Mouse (Mus musculus) neutrophil, adult 5-6 weeks (primary cell): Measurements from ENCODE around the gene Tmigd3. TPM values are rescaled to one million over a fixed set of nuclear protein-coding genes. Genes with fewer than 3 reads are reported as not detected.

Experiments
- ATAC-seq: fragments of 151-379, 151-347 bp; 2 replicates; pipeline ENCODE4 v1.8.0; 2017; ENCODE audit warnings: mild to moderate bottlenecking, moderate TSS enrichment; ENCODE audit not compliant: insufficient number of reproducible peaks, poor library complexity, low FRiP score, severe bottlenecking; ENCODE audit errors: extremely low read depth
- total RNA-seq: library from RNA; stranded (forward); fragments of 200-1000 nt; gene quantifications from 2 replicates; pipeline ENCODE4 v1.2.3, GENCODE M21; 2017

Tmigd3 gene
- total RNA-seq, 1 experiment from 2014 or later = not detected

DNA sequence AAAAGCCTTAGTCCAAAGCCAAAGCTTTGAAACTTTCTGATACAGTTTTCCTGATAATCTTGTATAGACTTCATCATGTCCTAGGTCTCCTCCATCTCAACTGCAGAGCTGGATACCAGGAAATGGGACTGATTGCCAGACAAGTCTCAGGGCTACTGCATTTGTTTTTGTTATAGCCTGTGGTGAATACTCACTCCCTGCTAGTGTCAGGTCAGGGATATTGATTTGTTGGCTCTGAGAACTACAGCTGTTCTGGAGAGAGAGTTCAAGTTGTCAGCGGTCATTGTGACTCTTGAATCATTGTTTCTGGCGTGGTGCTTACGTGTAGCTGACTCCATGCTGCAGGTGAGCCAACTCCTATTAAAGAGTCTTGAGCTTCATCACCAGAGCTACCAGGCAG is 102.7 kb downstream of the Tmigd3 start, which contains the start of gene Ovgp1:
Ovgp1 (plus strand) TSS at position 301 of the 400 bp plus-strand sequence.
- ATAC-seq = no peak

Other genes with a start within 250 kb of the Tmigd3 start
- 32.2 and 36.5 TPM in 2 replicates for gene Ddx20, start 183.3 kb upstream of the Tmigd3 start, total RNA-seq
- gene Inka2, start 166.3 kb upstream of the Tmigd3 start, total RNA-seq = 0.23 and 0.25 TPM in 2 replicates
- 146 and 151 TPM in 2 replicates for gene Rap1a, start 69.6 kb upstream of the Tmigd3 start, total RNA-seq
- 1.6 and 2.7 TPM in 2 replicates for gene Adora3, start within 50 bp of the Tmigd3 start, total RNA-seq
- 45.8 and 49.3 TPM in 2 replicates for gene I830077J02Rik, start 61.8 kb downstream of the Tmigd3 start, total RNA-seq
- 34.9 and 37.3 TPM in 2 replicates for gene Wdr77, start 88.5 kb downstream of the Tmigd3 start, total RNA-seq
- gene Atp5f1, start 89.2 kb downstream of the Tmigd3 start, total RNA-seq = 296 and 319 TPM in 2 replicates
- 34.3 and 38.4 TPM in 2 replicates for gene Ovgp1, start 102.8 kb downstream of the Tmigd3 start, total RNA-seq
- 1.7 TPM in 1 of 2 replicates, not detected in the other for gene Pifo, start 143.7 kb downstream of the Tmigd3 start, total RNA-seq
- 0.74 and 2.9 TPM in 2 replicates for gene Chil5, start 161.9 kb downstream of the Tmigd3 start, total RNA-seq
- gene Chia1, start 242.3 kb downstream of the Tmigd3 start, total RNA-seq = not detected in 2 replicates